Mouse (Mus musculus) bone marrow, adult 2 months (tissue): ENCODE data around the gene Cacna2d3.

Source experiments
- CTCF ChIP-seq: fragments of 200-500 bp; IDR thresholded peaks from 2 replicates; pipeline ENCODE4 v1.5.1; 2011; ENCODE audit warnings: low read length, control low read depth; ENCODE audit not compliant: control insufficient read depth, insufficient read depth
- POLR2A ChIP-seq: fragments of 200-500 bp; IDR thresholded peaks from 2 replicates; pipeline ENCODE4 v1.6.1; 2011; ENCODE audit warnings: low read depth, mild to moderate bottlenecking, control low read depth, low read length, borderline replicate concordance; ENCODE audit not compliant: control insufficient read depth

DNA sequence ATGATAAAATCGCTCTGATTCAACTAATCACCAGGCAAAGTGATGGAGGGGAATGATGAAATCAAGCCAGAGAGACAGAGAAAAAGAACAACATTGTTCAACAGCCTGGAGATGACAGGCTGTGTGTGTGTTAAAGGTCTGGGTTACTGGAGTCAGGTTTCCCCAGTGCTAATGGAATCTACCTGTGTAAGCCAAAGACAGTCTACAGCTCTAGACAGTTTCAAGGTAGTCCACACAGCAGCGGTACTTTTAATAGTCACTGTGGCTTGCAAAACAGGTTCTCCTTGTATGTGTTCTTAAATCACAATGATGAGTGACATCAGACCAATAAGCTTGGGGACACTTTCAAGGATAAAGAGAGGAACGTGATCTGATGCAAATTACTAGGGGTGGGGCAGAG lies 191.1 kb downstream of the Cacna2d3 start:
- TF ChIP-seq CTCF = no peak
- no peak for TF ChIP-seq POLR2A
